Mouse (Mus musculus): ENCODE data around the gene Ube2c.

GRCm38 (mm10) chr2:164731719-164732118 lies 38.0 kb upstream of the Ube2c start:
- TF ChIP-seq CTCF (IDR thresholded peaks at IDR 0.05; ENCODE audit: borderline replicate concordance, control insufficient read depth, extremely low read depth, insufficient read depth, low read length, poor library complexity), result no peak
- no peak for TF ChIP-seq POLR2A (IDR thresholded peaks at IDR 0.05; ENCODE audit: control insufficient read depth, extremely low read depth, insufficient read depth, low read length, poor library complexity)
